Mouse (Mus musculus): Measurements from ENCODE around the gene Gbp3.

DNA sequence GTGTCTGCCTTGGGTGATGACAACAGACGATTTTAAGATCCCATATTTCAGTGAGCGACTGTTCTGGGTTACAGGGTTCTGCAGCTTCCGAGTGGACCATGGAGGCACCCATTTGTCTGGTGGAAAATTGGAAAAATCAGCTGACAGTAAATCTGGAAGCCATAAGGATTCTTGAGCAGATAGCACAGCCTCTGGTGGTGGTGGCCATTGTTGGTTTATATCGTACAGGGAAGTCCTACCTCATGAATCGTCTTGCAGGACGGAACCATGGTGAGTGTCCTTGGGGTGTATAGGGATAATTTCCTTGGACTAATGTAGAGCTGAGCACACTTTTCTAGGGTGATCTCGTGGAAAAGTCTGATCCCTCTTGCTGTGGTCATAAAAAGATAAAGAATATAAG, 1.8 kb downstream of the Gbp3 start:
- no peak for TF ChIP-seq GATA1 (IDR thresholded peaks at IDR 0.05; ENCODE audit: low read length)
- no peak for TF ChIP-seq TAL1 (IDR thresholded peaks at IDR 0.05; ENCODE audit: low read length)
